Mouse (Mus musculus) ES-E14 (cell line): Measurements from ENCODE around the gene Gmpr. TPM values are rescaled to one million over a fixed set of nuclear protein-coding genes. Genes with fewer than 3 reads are reported as not detected.

Source experiments
- DNase-seq: peaks from one replicate; pipeline ENCODE4 v3.0.0-alpha.2; 2013; ENCODE audit warnings: low read depth, low spot score
- H3K27ac ChIP-seq: 2 replicates; pipeline ENCODE4 v1.5.1; 2012; ENCODE audit warnings: low read depth, mild to moderate bottlenecking, low read length, moderate library complexity, mixed read lengths; ENCODE audit not compliant: poor library complexity, insufficient read depth, severe bottlenecking
- H3K36me3 ChIP-seq: 2 replicates; pipeline ENCODE4 v1.6.1; 2012; ENCODE audit warnings: mild to moderate bottlenecking, low read length, moderate library complexity, mixed read lengths; ENCODE audit not compliant: control insufficient read depth, poor library complexity, insufficient read depth, severe bottlenecking
- H3K4me1 ChIP-seq, 2 experiments: fragments of 150-350 bp in 1 of 2; sonication (generic) in 1 of 2; 2 replicates each; pipeline ENCODE4 v1.6.1; 2012; ENCODE audit warnings: low read length in 2 of 2, mild to moderate bottlenecking in 1 of 2, mixed read lengths in 1 of 2; ENCODE audit not compliant: control insufficient read depth in 2 of 2, insufficient read depth in 2 of 2, poor library complexity in 1 of 2
- H3K4me3 ChIP-seq, 2 experiments: fragments of 150-350 bp in 1 of 2; sonication (generic) in 1 of 2; 2 replicates each; pipeline ENCODE4 v1.5.1; 2012; ENCODE audit warnings: low read length in 2 of 2, low read depth in 1 of 2, mild to moderate bottlenecking in 1 of 2, mixed read lengths in 1 of 2; ENCODE audit not compliant: insufficient read depth in 1 of 2, poor library complexity in 1 of 2, severe bottlenecking in 1 of 2
- H3K9ac ChIP-seq: 2 replicates; pipeline ENCODE4 v1.6.1; 2012; ENCODE audit warnings: low read depth, mild to moderate bottlenecking, low read length, mixed read lengths; ENCODE audit not compliant: poor library complexity, insufficient read depth, severe bottlenecking
- H3K9me3 ChIP-seq: fragments of 150-350 bp; sonication (generic); 2 replicates; pipeline ENCODE4 v1.6.1; 2012; ENCODE audit warnings: low read depth, mild to moderate bottlenecking, low read length; ENCODE audit not compliant: control insufficient read depth, insufficient read depth
- CHD2 ChIP-seq: IDR thresholded peaks from 2 replicates; pipeline ENCODE4 v1.6.1; 2014; ENCODE audit warnings: mild to moderate bottlenecking, low read depth, low read length, inconsistent platforms
- HCFC1 ChIP-seq: IDR thresholded peaks from 2 replicates; pipeline ENCODE4 v1.6.1; 2012; ENCODE audit warnings: low read length, inconsistent platforms, borderline replicate concordance; ENCODE audit not compliant: insufficient read depth
- MAFK ChIP-seq: IDR thresholded peaks from 2 replicates; pipeline ENCODE4 v1.6.1; 2014; ENCODE audit warnings: mild to moderate bottlenecking, low read depth, low read length, inconsistent platforms; ENCODE audit not compliant: insufficient read depth
- ZC3H11A ChIP-seq: IDR thresholded peaks from 2 replicates; pipeline ENCODE4 v1.6.1; 2012; ENCODE audit warnings: low read depth, mild to moderate bottlenecking, inconsistent platforms, low read length, borderline replicate concordance
- ZNF384 ChIP-seq: IDR thresholded peaks from 2 replicates; pipeline ENCODE4 v1.6.1; 2012; ENCODE audit warnings: low read depth, low read length, inconsistent platforms
- in situ Hi-C, 2 experiments: fragments of 600-800 bp; cut with MboI; formaldehyde crosslinking; loops; one replicate each; pipeline ENCODE4 v1.15.1; 2025; ENCODE audit warnings: low sequenced_read_pairs in 2 of 2, inconsistent platforms in 1 of 2; ENCODE audit not compliant: unreplicated experiment in 2 of 2
- total RNA-seq: library from RNA; depleted of rRNA; stranded (reverse); fragments of 300-350 nt; gene quantifications from 2 replicates; pipeline ENCODE4 v1.2.3, GENCODE M21; 2012; rRNA removed

The Gmpr gene
- 9.6 and 9.7 TPM in 2 replicates for total RNA-seq

- Histone ChIP-seq H3K9me3 (no peaks in the 10 kb centered on the region), H3K36me3 (no peaks in the 10 kb centered on the region), H3K9ac (peak within 1 kb of the TSS; percentile 73), H3K27ac (no peak within 1 kb of the TSS), H3K4me3 (peak within 1 kb of the TSS; percentile 60 to 77), H3K4me1 (peaks cover 0 to 7% of the 10 kb centered on the region in 2 experiments; a peak in 2 of 4 replicates)
- DNase-seq: peak; percentile 65
- TF ChIP-seq HCFC1: peak; percentile 24; the same call in 1 of the 2 replicates
- TF ChIP-seq ZC3H11A: no peak
- 0 out of 2 replicates have a peak, but pooled peaks have one; percentile 35 for TF ChIP-seq ZNF384
- in situ Hi-C loops: no loop called here
Measured at GRCm38 (mm10) chr13:45507274-45508229, at the start of gene Gmpr. Gmpr (plus strand) TSS chr13:45507444.

- no peak overlapping the region for H3K4me3 ChIP-seq
- H3K36me3 ChIP-seq: no peaks in the 10 kb centered on the region
- no peak for TF ChIP-seq CHD2
- TF ChIP-seq MAFK: no peak
- no peak for TF ChIP-seq ZNF384
- TF ChIP-seq ZC3H11A: no peak
- no peak for TF ChIP-seq HCFC1
- no peak overlapping the region for H3K27ac ChIP-seq
- H3K9me3 ChIP-seq: no peaks in the 10 kb centered on the region
- H3K4me1 ChIP-seq: no peaks in the 10 kb centered on the region
- H3K9ac ChIP-seq: no peak overlapping the region
- DNase-seq: no peak
- in situ Hi-C loops: no loop called here
Measured at GRCm38 (mm10) chr13:45457459-45457858, 49.8 kb upstream of the Gmpr start.

GRCm38 (mm10) chr13:45460177-45460576 is 47.1 kb upstream of the Gmpr start:
- TF ChIP-seq ZC3H11A: no peak
- no peak for TF ChIP-seq CHD2
- no peak for TF ChIP-seq HCFC1
- no peak for TF ChIP-seq ZNF384
- no peak for TF ChIP-seq MAFK
- in situ Hi-C loops: no loop called here
- H3K4me3 ChIP-seq: no peak overlapping the region
- H3K9me3 ChIP-seq: no peaks in the 10 kb centered on the region
- no peak overlapping the region for H3K9ac ChIP-seq
- no peaks in the 10 kb centered on the region for H3K36me3 ChIP-seq
- H3K4me1 ChIP-seq: no peaks in the 10 kb centered on the region
- no peak for DNase-seq
- H3K27ac ChIP-seq: no peak overlapping the region

- Histone ChIP-seq H3K9ac (no peak overlapping the region), H3K9me3 (no peaks in the 10 kb centered on the region), H3K36me3 (no peaks in the 10 kb centered on the region), H3K27ac (no peak overlapping the region), H3K4me3 (no peak overlapping the region), H3K4me1 (no peaks in the 10 kb centered on the region)
- in situ Hi-C loops: no loop called here
- TF ChIP-seq ZC3H11A (no peak), MAFK (no peak), HCFC1 (no peak), CHD2 (no peak), ZNF384 (no peak)
- DNase-seq: no peak
Measured at GRCm38 (mm10) chr13:45461370-45461958, 45.8 kb upstream of the Gmpr start.
